Mouse (Mus musculus): Measurements from ENCODE around the gene Ralgapa2. TPM values are rescaled to one million over a fixed set of nuclear protein-coding genes. Genes with fewer than 3 reads are reported as not detected.

Ralgapa2 gene
- polyA plus RNA-seq, 1 experiment from 2014 or later = 11.1 TPM

- H3K9me3 ChIP-seq (replicated peaks; ENCODE audit: control insufficient read depth, low read length) = no peaks in the 10 kb centered on the region
- no peak overlapping the region for H3K4me3 ChIP-seq (ENCODE audit: low read length)
- no peak overlapping the region for H3K9ac ChIP-seq (ENCODE audit: low read length)
- ATAC-seq (replicated peaks; ENCODE audit: extremely low read depth, insufficient read depth, low FRiP score) = peak; percentile 61
- peaks cover 7% of the 10 kb centered on the region for H3K4me1 ChIP-seq (ENCODE audit: control insufficient read depth, insufficient read depth, low read length)
- H3K4me2 ChIP-seq (ENCODE audit: low read depth, low read length) = no peak overlapping the region
- H3K36me3 ChIP-seq (ENCODE audit: control insufficient read depth, insufficient read depth) = no peaks in the 10 kb centered on the region
- peaks cover 72% of the 10 kb centered on the region for H3K27me3 ChIP-seq (ENCODE audit: control insufficient read depth, insufficient read depth, low read length)
- WGBS = 6% methylated on average over 9 of the region's 9 CpGs
- no peak overlapping the region for H3K27ac ChIP-seq (ENCODE audit: low read length)
Measured at GRCm38 (mm10) chr2:146226484-146226883, 285.7 kb downstream of the Ralgapa2 start.

GRCm38 (mm10) chr2:146225818-146226217 is 286.3 kb downstream of the Ralgapa2 start:
- Histone ChIP-seq H3K27ac (ENCODE audit: low read length) (no peak overlapping the region), H3K4me1 (ENCODE audit: control insufficient read depth, insufficient read depth, low read length) (peaks cover 13% of the 10 kb centered on the region), H3K4me2 (ENCODE audit: low read depth, low read length) (no peak overlapping the region), H3K4me3 (ENCODE audit: low read length) (no peak overlapping the region), H3K9ac (ENCODE audit: low read length) (no peak overlapping the region), H3K27me3 (ENCODE audit: control insufficient read depth, insufficient read depth, low read length) (peaks cover 78% of the 10 kb centered on the region), H3K36me3 (ENCODE audit: control insufficient read depth, insufficient read depth) (no peaks in the 10 kb centered on the region), H3K9me3 (replicated peaks; ENCODE audit: control insufficient read depth, low read length) (no peaks in the 10 kb centered on the region)
- no peak for ATAC-seq (replicated peaks; ENCODE audit: extremely low read depth, insufficient read depth, low FRiP score)
- WGBS = 18% methylated on average over 6 of the region's 6 CpGs

- peaks cover 16% of the 10 kb centered on the region for H3K4me1 ChIP-seq (ENCODE audit: control insufficient read depth, insufficient read depth, low read length)
- ATAC-seq (replicated peaks; ENCODE audit: extremely low read depth, insufficient read depth, low FRiP score) = no peak
- H3K9me3 ChIP-seq (replicated peaks; ENCODE audit: control insufficient read depth, low read length) = no peaks in the 10 kb centered on the region
- H3K36me3 ChIP-seq (ENCODE audit: control insufficient read depth, insufficient read depth) = no peaks in the 10 kb centered on the region
- H3K4me3 ChIP-seq (ENCODE audit: low read length) = no peak overlapping the region
- no peak overlapping the region for H3K4me2 ChIP-seq (ENCODE audit: low read depth, low read length)
- H3K9ac ChIP-seq (ENCODE audit: low read length) = no peak overlapping the region
- 20% methylated on average over 7 of the region's 7 CpGs for WGBS
- H3K27ac ChIP-seq (ENCODE audit: low read length) = no peak overlapping the region
- H3K27me3 ChIP-seq (ENCODE audit: control insufficient read depth, insufficient read depth, low read length) = peaks cover 90% of the 10 kb centered on the region
Measured at GRCm38 (mm10) chr2:146224141-146224540, 288.0 kb downstream of the Ralgapa2 start.

- H3K4me3 ChIP-seq (ENCODE audit: low read length) = peak overlapping the region; percentile 55
- peaks cover 89% of the 10 kb centered on the region for H3K27me3 ChIP-seq (ENCODE audit: control insufficient read depth, insufficient read depth, low read length)
- peak overlapping the region; percentile 81 for H3K4me2 ChIP-seq (ENCODE audit: low read depth, low read length)
- WGBS = 1% methylated on average over 75 of the region's 75 CpGs
- no peaks in the 10 kb centered on the region for H3K9me3 ChIP-seq (replicated peaks; ENCODE audit: control insufficient read depth, low read length)
- no peak overlapping the region for H3K27ac ChIP-seq (ENCODE audit: low read length)
- no peak for ATAC-seq (replicated peaks; ENCODE audit: extremely low read depth, insufficient read depth, low FRiP score)
- no peak overlapping the region for H3K9ac ChIP-seq (ENCODE audit: low read length)
- H3K4me1 ChIP-seq (ENCODE audit: control insufficient read depth, insufficient read depth, low read length) = peaks cover 16% of the 10 kb centered on the region
- H3K36me3 ChIP-seq (ENCODE audit: control insufficient read depth, insufficient read depth) = no peaks in the 10 kb centered on the region
Measured at GRCm38 (mm10) chr2:146223176-146223905, 288.8 kb downstream of the Ralgapa2 start.

- Histone ChIP-seq H3K4me1 (ENCODE audit: control insufficient read depth, insufficient read depth, low read length) (peaks cover 23% of the 10 kb centered on the region), H3K9me3 (replicated peaks; ENCODE audit: control insufficient read depth, low read length) (no peaks in the 10 kb centered on the region), H3K27ac (ENCODE audit: low read length) (no peak overlapping the region), H3K9ac (ENCODE audit: low read length) (no peak overlapping the region), H3K36me3 (ENCODE audit: control insufficient read depth, insufficient read depth) (no peaks in the 10 kb centered on the region), H3K4me2 (ENCODE audit: low read depth, low read length) (peak overlapping the region; percentile 81), H3K4me3 (ENCODE audit: low read length) (peak overlapping the region; percentile 55), H3K27me3 (ENCODE audit: control insufficient read depth, insufficient read depth, low read length) (peaks cover 90% of the 10 kb centered on the region)
- 0 out of 2 replicates have a peak, but pooled peaks have one; percentile 5 for ATAC-seq (replicated peaks; ENCODE audit: extremely low read depth, insufficient read depth, low FRiP score)
- under 1% methylated on average over 123 of the region's 133 CpGs for WGBS
Measured at GRCm38 (mm10) chr2:146222279-146223175, 289.6 kb downstream of the Ralgapa2 start.

GRCm38 (mm10) chr2:146221929-146222278 is 290.2 kb downstream of the Ralgapa2 start:
- ATAC-seq (replicated peaks; ENCODE audit: extremely low read depth, insufficient read depth, low FRiP score) = 0 out of 2 replicates have a peak, but pooled peaks have one; percentile 15
- Histone ChIP-seq H3K4me1 (ENCODE audit: control insufficient read depth, insufficient read depth, low read length) (peaks cover 27% of the 10 kb centered on the region), H3K27me3 (ENCODE audit: control insufficient read depth, insufficient read depth, low read length) (peaks cover 87% of the 10 kb centered on the region), H3K9me3 (replicated peaks; ENCODE audit: control insufficient read depth, low read length) (no peaks in the 10 kb centered on the region), H3K9ac (ENCODE audit: low read length) (no peak overlapping the region), H3K36me3 (ENCODE audit: control insufficient read depth, insufficient read depth) (no peaks in the 10 kb centered on the region), H3K4me3 (ENCODE audit: low read length) (peak overlapping the region; percentile 55), H3K4me2 (ENCODE audit: low read depth, low read length) (peak overlapping the region; percentile 81), H3K27ac (ENCODE audit: low read length) (no peak overlapping the region)
- under 1% methylated on average over 42 of the region's 44 CpGs for WGBS

GRCm38 (mm10) chr2:146221076-146221928 is 290.8 kb downstream of the Ralgapa2 start, which contains the start of gene Insm1:
Gene Insm1 (plus strand): TSS chr2:146221921.
- H3K27ac ChIP-seq (ENCODE audit: low read length) = no peak within 1 kb of the TSS
- H3K4me1 ChIP-seq (ENCODE audit: control insufficient read depth, insufficient read depth, low read length) = peaks cover 27% of the 10 kb centered on the region
- no peaks in the 10 kb centered on the region for H3K9me3 ChIP-seq (replicated peaks; ENCODE audit: control insufficient read depth, low read length)
- no peaks in the 10 kb centered on the region for H3K36me3 ChIP-seq (ENCODE audit: control insufficient read depth, insufficient read depth)
- ATAC-seq (replicated peaks; ENCODE audit: extremely low read depth, insufficient read depth, low FRiP score) = no peak; the same call in 1 of the 2 replicates
- H3K27me3 ChIP-seq (ENCODE audit: control insufficient read depth, insufficient read depth, low read length) = peaks cover 85% of the 10 kb centered on the region
- H3K4me3 ChIP-seq (ENCODE audit: low read length) = peak within 1 kb of the TSS; percentile 55
- 1% methylated on average over 77 of the region's 86 CpGs for WGBS
- H3K9ac ChIP-seq (ENCODE audit: low read length) = no peak within 1 kb of the TSS
- peak within 1 kb of the TSS; percentile 81 for H3K4me2 ChIP-seq (ENCODE audit: low read depth, low read length)

- no peak for ATAC-seq (replicated peaks; ENCODE audit: extremely low read depth, insufficient read depth, low FRiP score)
- Histone ChIP-seq H3K4me2 (ENCODE audit: low read depth, low read length) (peak overlapping the region; percentile 81; the same call in 1 of the 2 replicates), H3K4me1 (ENCODE audit: control insufficient read depth, insufficient read depth, low read length) (peaks cover 27% of the 10 kb centered on the region), H3K27me3 (ENCODE audit: control insufficient read depth, insufficient read depth, low read length) (peaks cover 85% of the 10 kb centered on the region), H3K4me3 (ENCODE audit: low read length) (peak overlapping the region; percentile 55; the same call in 1 of the 2 replicates), H3K9ac (ENCODE audit: low read length) (no peak overlapping the region), H3K36me3 (ENCODE audit: control insufficient read depth, insufficient read depth) (no peaks in the 10 kb centered on the region), H3K9me3 (replicated peaks; ENCODE audit: control insufficient read depth, low read length) (no peaks in the 10 kb centered on the region), H3K27ac (ENCODE audit: low read length) (no peak overlapping the region)
- WGBS = 3% methylated on average over 24 of the region's 24 CpGs
Measured at GRCm38 (mm10) chr2:146220591-146221075, 291.5 kb downstream of the Ralgapa2 start.
